Mouse (Mus musculus): Measurements from ENCODE around the gene Adamts17.

Gene Adamts17

DNA sequence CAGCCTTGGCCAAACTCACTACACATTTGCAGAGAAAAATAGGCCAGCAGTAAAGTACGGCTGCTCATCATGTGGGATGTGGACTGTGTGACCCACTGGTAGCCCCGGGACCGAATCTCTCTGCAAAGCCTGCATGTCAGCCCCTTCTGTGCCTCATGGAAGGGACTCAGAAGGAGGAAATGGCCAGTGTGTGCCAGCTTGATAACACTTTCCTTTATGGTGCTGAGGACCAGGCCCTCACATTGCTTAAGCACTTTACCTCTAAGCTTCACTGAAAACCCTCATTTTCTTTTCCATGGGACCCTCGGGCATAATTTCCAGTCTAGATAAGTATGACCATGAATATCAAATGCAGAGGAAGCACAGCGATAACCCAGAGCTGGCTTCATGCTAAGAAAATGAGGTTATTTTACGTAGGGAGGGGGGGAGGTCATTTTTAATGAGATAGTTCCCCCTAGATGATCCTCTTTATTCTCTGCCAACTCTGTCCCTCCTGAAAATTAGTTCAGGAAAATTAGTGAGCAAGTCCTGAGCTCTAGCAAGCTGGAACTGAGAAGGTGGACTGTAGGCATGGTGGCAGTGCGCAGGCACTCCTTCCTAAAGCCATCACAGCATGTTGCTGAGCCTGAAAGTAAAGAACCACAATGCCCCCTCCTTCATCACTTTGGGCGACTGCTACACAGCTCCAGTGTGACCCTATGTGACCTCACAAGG, 127.8 kb downstream of the Adamts17 start:
- in situ Hi-C loops (cut with MboI, MseI) = no loop called here

DNA sequence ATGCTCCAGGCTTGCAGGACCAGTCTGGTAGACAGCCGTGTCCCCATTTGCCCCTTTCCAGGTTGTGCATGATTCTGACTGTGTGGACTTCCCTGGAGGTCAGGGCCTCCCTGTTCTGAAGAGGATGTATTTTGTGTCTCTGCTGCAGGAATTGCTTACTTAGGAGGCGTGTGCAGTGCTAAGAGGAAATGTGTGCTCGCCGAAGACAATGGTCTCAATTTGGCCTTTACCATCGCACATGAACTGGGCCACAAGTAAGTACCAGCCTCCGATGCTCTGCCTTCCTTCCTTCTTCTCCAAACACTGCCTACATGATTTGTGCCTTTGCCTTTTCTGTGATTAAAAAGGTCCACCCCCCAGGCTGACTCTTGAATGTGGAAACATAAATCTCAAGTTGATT, 129.1 kb downstream of the Adamts17 start:
- in situ Hi-C loops (cut with MboI, MseI) = no loop called here

DNA sequence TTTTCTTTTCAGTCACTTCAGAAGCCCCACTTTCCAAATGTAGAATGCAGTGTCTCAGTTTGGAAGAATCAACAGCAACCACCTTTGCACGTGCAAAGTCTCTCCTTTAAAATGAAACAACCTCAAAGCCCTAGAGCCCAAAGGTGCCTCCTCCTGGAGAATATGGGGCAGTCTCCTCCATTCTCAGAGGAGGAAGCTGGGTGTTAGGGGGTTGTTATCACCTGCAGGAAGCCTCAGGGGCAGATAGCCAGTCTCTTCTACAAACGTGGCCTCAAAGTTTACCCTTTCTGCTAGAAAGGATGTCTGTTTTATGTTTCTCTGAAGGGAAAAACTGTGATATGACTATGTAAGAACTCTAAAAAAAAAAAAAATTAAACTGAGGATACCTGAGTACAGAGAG, 129.7 kb downstream of the Adamts17 start:
- in situ Hi-C loops (cut with MboI, MseI) = no loop called here

DNA sequence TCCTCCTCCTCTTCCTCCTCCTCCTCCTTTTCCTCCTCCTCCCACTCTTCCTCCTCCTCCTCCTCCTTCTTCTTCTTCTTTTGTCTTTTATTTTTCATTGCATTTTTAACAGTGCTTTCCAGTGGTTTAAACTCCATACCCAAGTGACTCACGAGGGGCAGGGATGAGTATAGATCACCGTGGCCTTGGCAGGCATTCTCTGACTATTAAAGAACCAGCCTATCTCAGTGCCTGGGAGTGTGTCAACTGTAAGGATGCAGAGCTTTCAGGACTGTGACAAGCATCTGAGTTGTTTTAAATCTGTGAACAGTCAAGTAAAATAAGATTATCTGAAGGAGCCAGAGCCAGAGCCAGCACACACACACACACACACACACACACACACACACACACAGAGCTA, 130.7 kb downstream of the Adamts17 start:
- in situ Hi-C loops (cut with MboI, MseI) = no loop called here

DNA sequence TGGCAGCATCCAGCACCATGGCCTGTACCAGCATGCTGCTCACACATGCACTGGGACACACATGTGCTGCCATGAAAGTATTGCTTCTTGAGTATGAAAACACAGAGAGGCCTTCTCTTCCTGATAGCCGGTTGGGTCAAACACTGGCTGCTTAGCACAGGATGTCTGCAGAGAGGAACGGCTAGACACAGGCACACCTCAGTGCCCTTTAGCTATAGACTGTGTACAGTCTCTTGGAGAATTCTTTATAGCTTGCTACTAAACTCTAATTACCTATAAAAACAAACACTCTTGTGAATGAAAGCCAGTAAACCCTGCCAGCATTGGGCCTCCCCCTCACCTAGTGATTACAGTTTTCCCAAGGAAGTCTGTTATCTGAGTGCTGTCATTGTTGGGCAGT, 131.4 kb downstream of the Adamts17 start:
- in situ Hi-C loops (cut with MboI, MseI) = no loop called here

DNA sequence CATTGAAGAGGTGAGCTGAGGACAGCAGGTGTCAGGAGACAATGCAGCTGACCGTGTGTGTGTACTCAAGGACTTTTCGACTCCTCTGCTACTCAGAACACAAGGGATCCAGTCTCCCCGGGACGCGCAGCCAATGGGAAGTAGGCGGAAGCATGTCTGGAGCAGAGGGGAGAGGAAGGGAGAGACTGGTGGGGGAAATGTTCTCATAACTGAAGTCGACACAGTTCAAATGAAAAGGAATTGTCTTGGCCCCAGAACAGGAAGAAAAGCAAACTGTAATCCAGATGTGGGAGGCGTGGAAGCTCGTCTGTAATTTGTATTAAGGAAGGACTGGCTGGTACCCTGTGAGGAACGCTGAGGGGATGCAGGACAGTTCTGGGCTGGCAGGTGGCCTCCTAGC, 135.3 kb downstream of the Adamts17 start:
- in situ Hi-C loops (cut with MboI, MseI) = no loop called here

DNA sequence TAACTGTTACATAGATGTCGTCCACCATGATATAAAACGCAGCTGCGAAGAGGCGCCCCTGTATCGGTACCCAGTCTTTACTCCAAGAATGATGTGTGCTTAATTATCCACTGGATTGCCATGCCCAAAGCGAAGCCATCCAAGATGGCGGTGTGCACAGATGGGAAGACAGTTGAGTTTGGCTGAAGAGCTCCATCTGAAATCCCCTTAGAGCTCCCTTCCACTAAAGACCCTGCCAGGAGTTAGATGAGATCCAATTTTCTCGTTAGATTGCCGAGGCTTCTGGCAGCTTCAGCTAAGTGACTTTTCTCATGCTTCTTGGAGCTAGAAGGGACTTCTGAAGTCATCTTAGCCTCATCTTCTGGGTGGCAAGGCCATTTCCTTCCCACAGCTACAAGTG, 136.8 kb downstream of the Adamts17 start:
- in situ Hi-C loops (cut with MboI, MseI) = no loop called here

DNA sequence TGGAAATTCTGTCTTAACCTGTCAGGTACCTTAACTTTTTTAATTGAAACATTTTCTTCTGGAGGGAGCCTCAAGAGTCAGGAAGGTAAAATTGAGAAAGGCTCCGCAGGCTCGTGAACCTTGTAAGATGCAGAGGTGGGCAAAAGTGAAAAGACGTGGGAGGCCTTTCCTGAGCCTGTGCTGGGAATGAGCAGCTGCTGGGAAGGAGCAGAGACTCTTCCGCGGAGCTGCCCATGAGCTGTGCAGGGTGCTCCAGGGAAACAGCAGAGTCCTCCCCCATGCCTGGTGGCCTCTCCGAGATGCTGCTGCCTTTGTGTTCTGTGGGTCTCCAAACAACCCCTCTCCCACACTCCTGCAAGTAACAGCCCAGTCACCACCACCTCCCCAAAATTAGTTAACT, 142.1 kb downstream of the Adamts17 start:
- in situ Hi-C loops (cut with MboI, MseI) = no loop called here

DNA sequence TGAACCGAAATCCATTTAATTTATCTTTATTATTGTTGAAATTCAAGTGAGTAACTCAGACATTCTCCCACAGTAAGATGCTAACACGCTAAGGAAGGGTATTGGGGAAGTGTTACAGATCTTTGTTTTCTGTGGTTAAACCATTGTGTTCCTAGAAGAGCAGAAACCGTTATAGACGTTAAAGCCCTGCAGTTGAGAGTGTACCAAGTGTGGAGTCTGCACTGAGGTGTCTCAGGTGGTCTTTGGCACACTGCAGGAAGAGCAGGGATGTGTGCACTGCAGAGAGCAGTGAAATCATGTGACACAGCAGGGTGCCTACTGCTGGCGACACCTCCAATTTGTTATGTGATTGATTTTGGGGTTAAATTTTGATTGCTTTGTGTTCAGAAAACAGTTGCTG, 142.5 kb downstream of the Adamts17 start:
- in situ Hi-C loops (cut with MboI, MseI) = no loop called here

DNA sequence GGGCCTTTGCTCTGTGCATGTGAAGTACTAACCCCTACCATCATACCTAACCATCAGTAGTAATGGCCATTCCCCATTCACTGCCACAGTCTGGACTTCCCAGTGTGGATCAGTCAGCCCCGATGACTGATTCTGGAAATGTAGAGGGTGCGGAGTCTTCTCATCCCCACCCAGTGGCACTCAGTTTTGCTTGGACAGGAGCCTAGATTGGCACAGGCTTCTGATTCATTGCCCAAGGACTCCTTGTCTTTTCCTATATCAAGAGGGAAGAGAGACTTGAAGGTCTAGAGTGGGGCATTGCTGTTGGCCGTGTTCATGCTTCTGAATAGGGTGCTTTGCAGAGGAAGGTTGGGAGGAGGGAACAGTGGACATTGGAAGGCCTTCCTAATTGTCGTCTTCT, 148.1 kb downstream of the Adamts17 start:
- in situ Hi-C loops (cut with MboI, MseI) = no loop called here

DNA sequence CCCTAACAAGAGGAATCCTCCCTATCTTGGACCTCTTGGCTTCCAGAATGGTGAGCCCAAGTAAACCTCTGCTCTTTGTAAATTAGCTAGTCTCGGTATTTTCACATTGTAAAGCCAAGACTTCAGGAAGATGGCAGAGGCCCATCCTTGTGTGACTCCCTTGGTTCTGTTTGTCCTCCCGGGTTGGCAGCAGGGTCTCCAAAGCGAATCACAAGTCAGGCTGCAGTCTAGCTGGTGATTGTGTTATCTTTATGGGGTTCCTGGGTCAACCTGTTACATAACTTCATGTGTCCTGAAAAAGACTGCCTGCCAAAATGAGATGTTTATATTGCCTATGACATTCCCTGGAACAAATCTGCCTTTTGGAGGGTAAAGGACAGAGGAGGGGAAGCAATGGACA, 148.9 kb downstream of the Adamts17 start:
- in situ Hi-C loops (cut with MboI, MseI) = no loop called here

DNA sequence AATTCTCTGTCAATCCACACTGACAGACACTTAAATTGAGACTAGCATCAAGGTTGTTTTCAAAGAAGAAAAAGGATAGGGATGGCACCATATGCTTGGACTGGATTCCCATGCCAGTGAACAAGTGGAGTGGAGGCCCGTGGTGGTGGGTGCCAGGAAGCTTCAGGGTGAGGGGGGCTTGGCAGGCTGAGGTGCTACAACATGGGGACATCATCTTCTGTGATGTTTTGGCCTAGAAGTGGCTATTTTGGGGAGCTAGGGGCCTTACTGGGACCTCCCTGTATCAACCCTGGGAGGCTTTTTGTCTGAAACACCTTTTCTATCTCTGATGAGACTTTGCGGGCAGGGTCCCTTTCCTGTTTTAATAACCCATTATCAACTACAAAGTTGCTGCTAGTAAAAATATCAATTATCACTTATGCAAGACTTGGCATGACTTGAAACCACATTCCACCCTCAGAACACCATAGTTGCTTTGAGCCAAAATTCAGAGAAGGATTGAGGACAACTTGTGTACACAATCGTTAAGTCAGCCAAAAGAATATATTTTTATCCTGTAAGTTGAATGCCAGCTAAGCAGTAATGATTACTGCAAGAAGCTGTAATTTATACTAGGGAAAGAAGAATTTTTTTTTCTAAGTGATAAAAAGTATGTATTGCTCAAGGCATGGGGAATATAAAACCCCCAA, 150.0 kb downstream of the Adamts17 start:
- in situ Hi-C loops (cut with MboI, MseI) = no loop called here

DNA sequence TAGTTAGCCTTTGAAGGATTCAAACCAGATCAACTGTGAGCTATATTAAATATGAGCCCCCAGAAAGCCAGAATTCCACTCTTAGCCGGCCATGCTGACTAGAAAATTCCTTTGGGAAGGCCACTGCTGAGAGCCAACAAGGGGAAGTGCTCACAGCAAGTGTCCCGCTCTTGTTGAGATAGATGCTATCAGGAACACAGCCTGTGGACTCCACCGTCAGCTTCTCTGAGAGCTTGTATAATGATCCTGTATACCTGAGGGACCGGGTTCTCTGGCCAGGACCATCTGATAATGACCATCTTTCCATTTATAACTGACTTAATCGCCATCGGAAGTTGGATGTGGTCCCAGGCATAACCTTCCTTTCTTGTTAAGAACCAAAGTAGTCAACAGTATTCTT, 159.3 kb downstream of the Adamts17 start:
- in situ Hi-C loops (cut with MboI, MseI) = no loop called here

DNA sequence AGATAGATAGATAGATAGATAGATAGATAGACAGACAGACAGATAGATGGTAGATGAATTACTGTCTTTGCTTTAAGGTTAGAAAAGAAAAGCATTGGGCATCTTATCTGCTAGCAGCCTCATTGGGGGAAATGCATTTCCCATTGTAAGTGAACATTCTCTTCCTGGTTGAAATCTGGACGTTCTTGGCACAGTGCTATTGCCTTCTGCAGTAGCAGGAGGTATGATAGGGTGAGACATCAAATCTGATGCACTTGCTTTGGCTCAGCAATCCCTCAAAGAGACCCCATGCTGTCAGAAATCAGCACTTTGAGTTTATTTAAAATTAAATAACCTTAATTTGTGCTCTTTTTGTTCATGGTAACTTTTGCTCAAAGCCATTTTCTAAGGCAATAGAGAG, 164.1 kb downstream of the Adamts17 start:
- in situ Hi-C loops (cut with MboI, MseI) = no loop called here

DNA sequence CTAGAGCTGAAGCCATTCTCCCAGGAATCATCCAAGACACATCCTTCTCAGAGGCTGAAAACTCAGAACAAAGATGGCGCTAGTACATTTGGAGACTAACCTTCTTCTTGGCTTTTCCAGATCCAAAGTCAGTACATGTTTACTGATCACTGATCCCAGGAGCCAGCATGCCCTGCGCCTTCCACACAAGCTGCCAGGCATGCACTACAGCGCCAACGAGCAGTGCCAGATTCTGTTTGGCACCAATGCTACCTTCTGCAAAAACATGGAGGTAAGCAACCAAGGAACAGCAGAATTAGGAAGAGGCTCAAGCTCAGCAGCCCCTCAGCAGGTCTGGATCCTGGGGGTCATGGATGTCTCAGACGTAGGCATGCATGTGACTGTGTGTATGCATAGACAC, 164.7 kb downstream of the Adamts17 start:
- in situ Hi-C loops (cut with MboI, MseI) = no loop called here

DNA sequence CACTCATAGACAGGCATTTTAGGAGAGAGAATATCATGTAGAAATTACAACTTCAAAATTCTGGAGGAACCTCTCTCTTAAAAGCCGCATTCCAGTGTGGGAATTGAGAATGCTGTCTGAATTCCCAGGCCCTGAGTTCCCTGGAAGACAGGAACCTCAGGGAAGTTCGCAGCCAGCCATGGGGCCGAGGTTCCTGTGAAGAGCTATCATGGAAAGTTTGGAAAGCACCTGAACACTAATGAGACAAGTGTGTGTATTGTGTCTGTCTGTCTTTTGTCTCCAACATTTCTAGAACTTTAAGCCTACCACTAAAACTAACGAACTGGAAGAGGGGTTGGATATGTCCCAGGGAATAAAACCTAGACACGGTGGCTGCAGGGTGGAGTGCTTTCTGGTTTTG, 170.3 kb downstream of the Adamts17 start:
- in situ Hi-C loops (cut with MboI, MseI) = no loop called here

DNA sequence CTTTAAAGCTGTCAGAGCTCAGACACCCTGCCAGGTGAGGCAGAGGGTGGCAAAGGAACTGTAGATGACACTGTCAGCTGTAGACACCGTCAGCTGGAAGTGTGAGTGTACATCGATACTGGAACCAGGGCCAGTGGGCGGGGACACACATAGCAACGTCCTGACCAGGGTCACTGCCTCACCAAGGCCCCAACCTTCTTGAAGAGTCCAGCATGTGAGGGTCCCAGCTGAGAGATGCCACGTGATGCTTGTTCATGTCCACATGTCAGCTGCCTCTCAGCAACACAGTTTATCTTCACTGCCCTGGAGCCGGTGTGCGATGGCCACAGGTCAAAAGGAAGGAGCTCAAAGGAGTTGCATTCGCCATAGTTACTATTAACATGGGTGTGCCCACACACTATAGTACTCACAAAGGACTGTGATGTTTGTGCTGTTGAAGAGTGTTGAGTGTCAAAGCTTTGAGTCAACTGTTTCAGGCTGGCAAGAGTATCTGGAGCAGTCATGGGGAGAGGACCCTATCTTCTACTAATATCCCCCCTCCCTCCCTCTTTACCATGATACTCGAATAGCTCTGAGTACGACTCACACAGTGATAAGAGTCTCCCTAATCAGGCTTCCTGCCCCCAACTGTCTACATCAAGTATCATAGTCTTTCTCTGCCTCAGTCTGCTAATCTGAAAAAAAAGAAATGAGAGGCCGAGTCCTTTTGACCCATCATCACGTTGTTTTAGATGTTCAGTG, 172.6 kb downstream of the Adamts17 start:
- in situ Hi-C loops (cut with MboI, MseI) = no loop called here

DNA sequence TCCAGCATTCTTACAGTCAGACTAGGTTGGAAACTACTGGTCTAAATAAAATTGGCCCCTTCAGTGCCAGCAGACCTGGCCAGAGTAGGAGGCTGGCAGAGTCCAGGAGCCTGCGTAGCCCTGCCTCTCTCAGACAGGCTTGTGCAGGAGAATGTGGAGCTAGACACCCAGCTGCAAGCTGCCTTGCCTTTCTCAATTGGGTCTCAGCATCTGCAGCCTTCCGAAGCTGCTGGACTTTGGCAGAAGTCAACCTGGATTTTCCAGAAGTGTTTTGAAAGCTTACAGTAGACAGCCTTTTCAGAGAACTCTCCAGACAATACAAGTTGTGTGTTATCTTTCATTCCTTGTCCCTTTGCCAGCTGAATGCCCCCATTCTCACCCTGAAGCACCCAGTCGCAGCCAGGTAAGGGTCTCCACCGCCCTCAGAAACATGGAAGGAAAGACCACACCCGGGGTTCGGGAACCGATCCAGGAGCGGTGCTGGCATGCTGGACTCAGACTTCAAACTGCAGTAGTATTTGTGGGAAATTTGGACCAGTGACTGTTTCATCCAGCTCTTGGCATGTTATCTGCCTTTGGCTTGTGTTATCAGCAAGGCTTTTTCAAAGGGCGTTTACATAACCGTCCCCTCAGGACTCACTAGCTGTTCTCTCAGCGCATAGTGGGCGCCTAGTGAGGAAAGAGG, 173.8 kb downstream of the Adamts17 start:
- in situ Hi-C loops (cut with MboI, MseI) = no loop called here

DNA sequence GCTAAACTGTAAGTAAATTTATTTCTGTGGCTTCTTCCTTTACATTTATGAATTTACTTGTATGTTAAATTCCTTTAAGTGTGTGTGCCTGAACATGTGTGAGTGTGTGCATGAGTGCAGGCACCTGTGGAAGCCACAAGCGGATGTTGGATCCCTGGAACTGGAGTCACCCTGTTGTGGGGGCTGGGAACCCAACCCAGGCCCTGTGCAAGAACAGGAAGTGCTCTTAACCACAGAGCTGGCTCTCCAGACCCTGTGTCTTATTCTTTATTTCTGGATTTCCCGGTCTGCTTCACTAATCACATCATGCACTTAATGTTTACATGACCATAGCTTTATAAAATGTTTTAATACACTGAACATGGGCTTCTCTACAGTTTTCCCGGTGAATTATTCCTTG, 180.4 kb downstream of the Adamts17 start:
- in situ Hi-C loops (cut with MboI, MseI) = no loop called here

DNA sequence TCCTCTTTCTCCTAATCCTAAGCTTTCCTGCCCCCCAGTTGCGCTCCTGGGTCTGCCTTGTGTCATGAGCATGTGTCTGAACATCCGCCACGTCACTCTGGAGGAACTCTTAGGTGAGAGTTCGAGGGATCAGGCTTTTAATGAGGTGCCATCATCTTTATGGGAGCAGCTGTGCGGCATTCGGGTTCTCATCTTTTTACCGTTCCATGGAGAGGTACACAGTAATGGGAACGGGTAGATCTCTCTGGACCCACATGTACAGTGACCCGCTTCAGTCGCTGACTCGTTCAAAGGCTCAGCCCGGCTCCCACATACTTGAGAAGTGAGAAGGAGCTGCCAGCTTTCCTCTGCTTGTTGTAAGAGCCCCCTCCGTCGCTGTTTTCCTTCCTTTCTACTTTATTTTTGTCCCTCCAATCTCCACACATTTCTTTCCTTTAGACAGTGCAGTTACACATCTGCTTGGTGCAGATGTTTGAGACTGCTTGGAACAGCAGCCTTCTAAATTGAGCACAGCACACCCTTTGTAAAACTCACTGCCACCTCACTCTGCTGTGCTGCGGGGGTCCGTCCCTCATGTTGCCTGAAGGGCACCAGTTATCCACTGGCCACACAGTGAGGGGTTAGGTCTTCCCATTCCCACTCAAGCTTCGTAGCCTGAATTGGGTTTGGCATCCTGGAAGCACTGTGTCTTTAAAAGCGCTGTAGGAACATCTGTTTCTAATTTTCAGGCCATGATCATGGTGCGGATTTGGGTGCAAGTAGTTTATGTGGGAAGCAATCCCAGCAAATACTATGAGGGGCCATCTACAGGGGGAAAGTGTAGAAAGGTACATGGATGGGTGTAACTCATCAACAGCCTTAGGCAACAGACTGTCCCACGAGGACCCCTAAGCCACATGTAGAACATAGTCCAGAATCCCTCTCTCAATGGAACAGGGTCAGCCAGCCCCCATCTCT, 186.9 kb downstream of the Adamts17 start:
- in situ Hi-C loops (cut with MboI, MseI) = no loop called here

DNA sequence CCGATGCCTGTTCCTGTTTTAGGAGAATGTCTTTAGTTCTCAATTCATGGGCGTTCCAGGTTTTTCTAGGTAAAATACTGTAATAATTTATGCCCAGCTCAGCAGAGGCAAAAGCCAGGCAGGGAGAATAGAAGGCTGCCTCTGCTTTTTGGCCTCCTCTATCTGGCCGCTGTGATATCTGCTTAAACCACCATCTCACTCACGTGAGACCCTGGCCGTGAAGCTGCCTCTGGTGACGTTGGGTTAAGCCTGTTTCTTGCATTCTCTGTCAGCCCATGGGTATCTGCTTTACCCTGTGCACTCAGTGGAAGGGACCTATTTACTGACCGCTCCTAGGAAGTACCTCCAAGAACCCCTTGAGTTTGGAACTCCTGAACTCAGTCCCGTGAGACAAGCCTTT, 187.7 kb downstream of the Adamts17 start:
- in situ Hi-C loops (cut with MboI, MseI) = no loop called here

All from T-helper 17 cell (primary cell).